Comparison of ENCODE assay signal across 36 mouse cellular contexts in genomic region chrX:107038041-107038440, GRCm38 (mm10). TPM values are rescaled to one million over a fixed set of nuclear protein-coding genes. Genes with fewer than 3 reads are reported as not detected.
"Had no signal": no experiment of that assay in that cellular context is flagged by ENCODE, and none has a peak within 500 bp of the region (broad histone marks: within the 10 kb centered on the region; RNA-seq: fewer than 3 reads in every experiment).

No protein-coding gene starts in this region.

- H3K4me3 ChIP-seq: limb, embryonic 10.5 days; limb, embryonic 12.5 days; limb, embryonic 13.5 days; limb, embryonic 15.5 days; liver, embryonic 12.5 days; liver, embryonic 13.5 days; liver, embryonic 15.5 days; lung, embryonic 15.5 days; megakaryocyte, embryonic 14.5 days; midbrain, embryonic 10.5 days; midbrain, embryonic 12.5 days; midbrain, embryonic 13.5 days; midbrain, embryonic 15.5 days; myocyte; neural tube, embryonic 12.5 days had no signal

- H3K9me3 ChIP-seq: limb, embryonic 10.5 days; limb, embryonic 12.5 days; limb, embryonic 13.5 days; limb, embryonic 15.5 days; liver, embryonic 12.5 days; liver, embryonic 13.5 days; liver, embryonic 15.5 days; lung, embryonic 15.5 days; megakaryocyte, embryonic 14.5 days; midbrain, embryonic 10.5 days; midbrain, embryonic 12.5 days; midbrain, embryonic 13.5 days; midbrain, embryonic 15.5 days; neural tube, embryonic 12.5 days had no signal

- H3K4me1 ChIP-seq: limb, embryonic 10.5 days; limb, embryonic 12.5 days; limb, embryonic 13.5 days; limb, embryonic 15.5 days; liver, embryonic 12.5 days; liver, embryonic 13.5 days; liver, embryonic 15.5 days; lung, embryonic 15.5 days; midbrain, embryonic 10.5 days; midbrain, embryonic 12.5 days; midbrain, embryonic 13.5 days; midbrain, embryonic 15.5 days; neural tube, embryonic 12.5 days had no signal

- H3K27me3 ChIP-seq: limb, embryonic 13.5 days; limb, embryonic 15.5 days; liver, embryonic 12.5 days; liver, embryonic 13.5 days; liver, embryonic 15.5 days; lung, embryonic 15.5 days; megakaryocyte, embryonic 14.5 days; midbrain, embryonic 12.5 days; midbrain, embryonic 13.5 days; midbrain, embryonic 15.5 days; neural tube, embryonic 12.5 days had no signal

- H3K27ac ChIP-seq: limb, embryonic 10.5 days; limb, embryonic 12.5 days; limb, embryonic 13.5 days; limb, embryonic 15.5 days; liver, embryonic 12.5 days; liver, embryonic 13.5 days; liver, embryonic 14.5 days; liver, embryonic 15.5 days; lung, embryonic 15.5 days; macrophage; midbrain, embryonic 10.5 days; midbrain, embryonic 12.5 days; midbrain, embryonic 13.5 days; midbrain, embryonic 15.5 days; neural tube, embryonic 12.5 days had no signal

- H3K9ac ChIP-seq: limb, embryonic 12.5 days; limb, embryonic 13.5 days; limb, embryonic 15.5 days; liver, embryonic 12.5 days; liver, embryonic 13.5 days; liver, embryonic 14.5 days; liver, embryonic 15.5 days; liver, postnatal 0 days; lung, embryonic 14.5 days; lung, embryonic 15.5 days; midbrain, embryonic 12.5 days; midbrain, embryonic 13.5 days; midbrain, embryonic 15.5 days; neural tube, embryonic 12.5 days had no signal

- DNase-seq: left cerebral cortex, postnatal 4 days; liver; liver, embryonic 13.5 days; liver, postnatal 0 days; lung, adult 18-20 months; lung, adult 2 months; lung, embryonic 14.5 days; lung, postnatal 10 days; lung, postnatal 14 days; lung, postnatal 36 days; lung, postnatal 4 days; midbrain, embryonic 14.5 days had no signal

- H3K36me3 ChIP-seq: limb, embryonic 10.5 days; limb, embryonic 12.5 days; limb, embryonic 13.5 days; limb, embryonic 15.5 days; liver, embryonic 12.5 days; liver, embryonic 13.5 days; liver, embryonic 15.5 days; lung, embryonic 15.5 days; midbrain, embryonic 10.5 days; midbrain, embryonic 12.5 days; midbrain, embryonic 13.5 days; midbrain, embryonic 15.5 days; neural tube, embryonic 12.5 days had no signal

RNA-seq across cellular contexts. Expression of gene P2ry10, which starts 50.3 kb away (rescaled TPM):
- total RNA-seq: left cerebral cortex, postnatal 10 days; left cerebral cortex, postnatal 14 days; left cerebral cortex, postnatal 25 days; left cerebral cortex, postnatal 36 days; left cerebral cortex, postnatal 4 days had no signal
- polyA plus RNA-seq: limb, embryonic 11.5 days; limb, embryonic 12.5 days; lung, embryonic 14.5 days; midbrain, embryonic 10.5 days; midbrain, embryonic 11.5 days; midbrain, embryonic 12.5 days; midbrain, embryonic 13.5 days; midbrain, embryonic 14.5 days; midbrain, embryonic 16.5 days; midbrain, postnatal 0 days; myocyte; neural tube, embryonic 12.5 days had no signal
